Mouse (Mus musculus): ENCODE data around the gene Uts2r.

The Uts2r gene

GRCm38 (mm10) chr11:121163751-121164150, 3.7 kb downstream of the Uts2r start:
- in situ Hi-C loops (cut with MboI) = no loop called here

- in situ Hi-C loops (cut with MboI) = no loop called here
Observed at GRCm38 (mm10) chr11:121173203-121173602, 13.1 kb downstream of the Uts2r start.

GRCm38 (mm10) chr11:121174234-121174633, 14.2 kb downstream of the Uts2r start:
- in situ Hi-C loops (cut with MboI) = no loop called here

GRCm38 (mm10) chr11:121176285-121177270, 16.5 kb downstream of the Uts2r start:
- in situ Hi-C loops (cut with MboI) = no loop called here

- in situ Hi-C loops (cut with MboI) = no loop called here
Observed at GRCm38 (mm10) chr11:121189681-121190080, 29.6 kb downstream of the Uts2r start.

GRCm38 (mm10) chr11:121192742-121193141, 32.7 kb downstream of the Uts2r start:
- in situ Hi-C loops (cut with MboI) = no loop called here

- in situ Hi-C loops (cut with MboI) = no loop called here
Observed at GRCm38 (mm10) chr11:121193415-121193814, 33.3 kb downstream of the Uts2r start.

- in situ Hi-C loops (cut with MboI) = no loop called here
Observed at GRCm38 (mm10) chr11:121198622-121199021, 38.6 kb downstream of the Uts2r start.

- in situ Hi-C loops (cut with MboI) = no loop called here
Observed at GRCm38 (mm10) chr11:121199851-121200250, 39.8 kb downstream of the Uts2r start.

GRCm38 (mm10) chr11:121200781-121201180, 40.7 kb downstream of the Uts2r start:
- in situ Hi-C loops (cut with MboI) = no loop called here

- in situ Hi-C loops (cut with MboI) = no loop called here
Observed at GRCm38 (mm10) chr11:121201436-121202198, 41.5 kb downstream of the Uts2r start.

GRCm38 (mm10) chr11:121203859-121204160, 43.7 kb downstream of the Uts2r start:
- in situ Hi-C loops (cut with MboI) = no loop called here

- in situ Hi-C loops (cut with MboI) = no loop called here
Observed at GRCm38 (mm10) chr11:121204161-121205006, 44.3 kb downstream of the Uts2r start, which contains the start of the genes Hexdc and Ogfod3. Hexdc (plus strand) TSS chr11:121204433. Ogfod3 (minus strand) TSS chr11:121204711.

Measured in mature B cell (primary cell).